Mouse (Mus musculus) ES-CJ7 (cell line): ENCODE results near the gene Smim6.

Experiments
- DNase-seq: peaks from one replicate; pipeline ENCODE4 v3.0.0; 2011; ENCODE audit warnings: low read depth, low spot score

The Smim6 gene

DNA sequence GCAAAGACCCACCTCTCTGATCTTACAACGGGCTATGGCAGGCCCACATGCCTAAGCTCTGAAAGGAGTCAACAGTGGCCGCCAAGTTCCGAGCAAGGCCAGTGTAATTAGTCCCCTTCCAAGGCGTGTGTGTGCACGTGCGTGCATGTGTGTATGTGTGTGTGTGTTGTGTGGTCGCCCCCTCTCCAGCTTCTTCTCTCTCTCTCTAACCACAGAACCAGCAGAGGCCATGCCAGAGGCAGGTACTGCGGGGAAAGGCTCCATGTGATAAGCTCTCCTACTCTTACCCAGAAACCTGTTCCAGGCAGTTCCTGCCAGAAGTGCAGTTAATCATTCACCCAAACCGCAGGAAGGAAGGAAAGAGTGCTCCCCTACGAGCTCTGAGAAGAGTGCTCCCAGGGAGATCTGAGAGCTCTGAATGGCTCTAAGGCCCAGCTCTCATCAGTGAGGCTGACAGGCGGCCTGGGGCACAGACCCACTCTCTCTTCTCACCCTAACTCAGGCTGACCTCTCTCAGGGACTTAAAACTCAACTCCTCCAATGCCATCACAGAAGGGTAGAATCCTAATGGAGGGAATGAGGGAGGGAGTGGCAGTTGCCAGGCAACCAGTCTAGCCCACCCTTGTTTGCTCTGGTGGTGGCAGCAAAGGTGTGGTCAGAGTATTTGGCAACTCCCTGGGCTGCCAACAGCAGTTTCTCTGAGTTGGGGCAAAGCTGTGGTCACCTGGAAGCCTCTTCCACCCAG, at the start of gene Smim6:
Gene Smim6, plus strand, starts transcription at position 386 of the 745 bp plus-strand sequence.
- no peak for DNase-seq

- DNase-seq, result no peak
Observed at GRCm38 (mm10) chr11:115863895-115864294, 47.9 kb upstream of the Smim6 start.

DNA sequence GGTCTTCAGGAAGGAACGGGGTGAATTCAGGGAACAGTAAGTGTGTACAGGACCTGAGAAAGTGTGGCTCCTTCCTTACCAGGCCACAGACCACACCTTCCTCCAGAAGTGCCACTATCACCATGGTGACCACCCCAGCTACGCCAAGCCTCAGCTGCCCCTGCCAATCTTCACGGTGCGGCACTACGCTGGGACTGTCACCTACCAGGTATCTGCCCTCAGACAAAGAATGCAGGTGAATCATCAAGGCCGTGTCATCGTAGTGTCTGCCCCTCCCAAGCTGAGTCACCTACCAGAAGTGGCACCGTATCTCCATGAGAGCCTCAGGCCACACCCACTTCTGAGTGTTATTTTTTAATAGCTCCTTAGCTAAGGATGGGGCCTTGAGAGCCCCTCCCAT, 42.4 kb upstream of the Smim6 start:
- no peak for DNase-seq

DNA sequence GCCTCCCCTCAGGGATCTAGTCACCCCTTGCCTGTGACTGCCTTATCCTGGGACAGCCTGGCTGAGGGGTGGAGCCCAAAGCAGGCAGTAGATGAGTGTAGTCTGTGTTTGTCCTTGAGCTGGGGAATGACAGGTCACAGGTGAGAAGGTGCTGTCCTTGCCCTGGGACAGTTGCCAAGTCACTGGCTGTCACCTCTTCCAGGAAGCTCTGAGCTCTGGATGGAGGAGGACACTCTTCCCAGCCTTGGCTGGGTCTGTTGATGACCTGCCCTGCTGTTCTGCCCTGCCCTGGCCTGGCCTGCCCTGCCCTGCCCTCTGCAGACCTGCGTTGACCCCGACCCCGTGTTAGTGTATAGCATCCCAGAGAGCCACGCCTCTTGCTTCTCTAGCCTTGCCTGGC, 39.4 kb upstream of the Smim6 start:
- DNase-seq, result no peak

GRCm38 (mm10) chr11:115875935-115876334, 35.9 kb upstream of the Smim6 start:
- no peak for DNase-seq

DNA sequence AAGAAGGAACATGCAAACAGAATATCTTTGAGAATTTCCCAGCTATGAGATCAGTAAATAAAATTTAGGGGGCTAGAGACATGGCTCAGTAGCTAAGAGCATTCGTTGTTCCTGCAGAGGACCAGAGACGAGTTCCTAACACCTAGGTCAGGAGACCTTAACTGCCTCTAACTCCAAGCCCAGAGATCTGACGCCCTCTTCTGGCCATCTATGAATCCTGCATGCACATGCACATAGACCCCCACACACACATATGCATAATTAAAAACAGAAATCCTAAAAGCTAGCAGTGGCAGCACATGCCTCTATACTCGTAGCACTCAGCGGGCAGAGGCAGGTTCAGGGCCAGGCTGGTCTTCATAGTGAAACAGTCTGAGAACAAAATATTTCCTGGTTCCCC, 35.4 kb upstream of the Smim6 start:
- peak; percentile 53 for DNase-seq

- no peak for DNase-seq
Observed at GRCm38 (mm10) chr11:115877174-115877755, 34.6 kb upstream of the Smim6 start.

DNA sequence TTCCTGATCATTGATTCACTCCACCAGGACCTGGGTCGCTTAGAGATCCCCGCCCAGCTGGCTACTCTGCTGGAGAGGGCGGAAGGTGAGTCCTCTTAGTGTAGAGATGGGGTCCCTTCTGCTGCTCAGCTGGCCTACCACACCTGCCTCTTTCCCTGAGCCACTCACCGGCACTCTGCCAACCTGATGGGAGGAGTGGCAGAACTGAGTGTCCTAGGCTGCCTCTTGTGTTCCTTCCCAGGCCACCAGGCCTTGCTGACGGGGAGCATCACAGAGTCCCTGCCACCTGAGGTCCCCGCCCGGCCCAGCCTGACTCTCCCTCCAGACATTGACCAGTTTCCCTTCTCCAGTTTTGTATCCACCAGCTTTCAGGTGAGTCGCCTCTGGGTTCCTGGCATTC, 33.7 kb upstream of the Smim6 start:
- no peak for DNase-seq

DNA sequence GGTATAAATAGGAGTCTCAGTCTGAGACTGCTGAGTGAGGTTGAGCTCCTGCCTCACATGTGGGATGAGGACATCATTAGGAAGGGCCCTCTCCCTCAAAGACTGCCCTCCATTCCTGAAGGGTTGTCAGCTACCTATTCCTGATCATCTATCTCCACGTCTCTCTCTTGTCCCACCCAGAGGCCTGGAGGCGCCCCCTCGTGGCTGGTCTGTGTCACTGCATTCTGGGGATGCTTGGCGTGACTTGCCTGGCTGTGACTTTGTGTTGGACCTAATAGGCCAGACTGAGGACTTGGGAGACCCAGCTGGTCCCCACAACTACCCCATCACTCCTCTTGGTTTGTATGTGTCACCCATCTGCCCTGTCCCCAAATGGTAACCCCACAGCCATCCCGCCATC, 30.8 kb upstream of the Smim6 start:
- peak; percentile 73 for DNase-seq

DNA sequence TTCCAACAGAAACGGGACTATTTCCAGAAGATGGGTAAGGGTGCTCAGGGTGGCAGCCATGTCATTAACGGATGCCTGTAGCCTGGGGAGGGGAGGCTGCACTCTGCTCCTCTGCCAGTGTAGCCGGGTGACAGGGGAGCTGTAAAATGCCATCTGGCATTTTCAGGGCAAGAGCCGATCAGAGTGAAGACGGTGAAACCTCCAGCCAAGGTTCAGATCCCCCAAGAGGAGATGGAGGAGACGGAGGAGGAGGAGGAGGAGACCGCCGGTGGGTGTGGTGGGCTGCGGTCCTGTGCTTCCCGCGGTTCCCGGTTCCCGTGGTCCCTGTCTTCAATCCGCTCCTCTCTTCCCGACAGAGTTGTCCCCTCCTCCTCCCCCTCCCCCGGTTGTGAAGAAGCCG, 28.6 kb upstream of the Smim6 start:
- no peak for DNase-seq

- peak; percentile 62 for DNase-seq
Observed at GRCm38 (mm10) chr11:115884361-115884760, 27.5 kb upstream of the Smim6 start.

GRCm38 (mm10) chr11:115885281-115885680, 26.5 kb upstream of the Smim6 start:
- DNase-seq, result peak; percentile 75

DNA sequence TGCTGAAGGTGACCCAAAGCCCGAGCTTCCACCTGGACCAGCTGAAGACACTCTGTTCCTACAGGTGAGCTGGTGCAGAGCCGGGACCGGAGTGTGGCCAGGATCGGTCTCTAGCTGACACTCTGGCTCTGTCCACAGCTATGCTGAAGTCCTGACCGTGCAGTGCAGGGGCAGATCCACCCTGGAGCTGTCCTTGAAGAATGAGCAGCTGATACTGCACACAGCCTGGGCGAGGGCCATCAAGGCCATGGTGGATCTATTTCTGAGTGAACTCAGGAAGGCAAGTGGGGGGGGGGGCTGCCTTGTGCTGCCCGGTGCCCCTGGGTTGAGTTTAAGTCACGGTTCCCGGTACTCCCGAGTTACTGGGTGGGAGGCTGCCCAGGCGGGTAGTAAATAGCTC, 25.4 kb upstream of the Smim6 start:
- no peak for DNase-seq

DNA sequence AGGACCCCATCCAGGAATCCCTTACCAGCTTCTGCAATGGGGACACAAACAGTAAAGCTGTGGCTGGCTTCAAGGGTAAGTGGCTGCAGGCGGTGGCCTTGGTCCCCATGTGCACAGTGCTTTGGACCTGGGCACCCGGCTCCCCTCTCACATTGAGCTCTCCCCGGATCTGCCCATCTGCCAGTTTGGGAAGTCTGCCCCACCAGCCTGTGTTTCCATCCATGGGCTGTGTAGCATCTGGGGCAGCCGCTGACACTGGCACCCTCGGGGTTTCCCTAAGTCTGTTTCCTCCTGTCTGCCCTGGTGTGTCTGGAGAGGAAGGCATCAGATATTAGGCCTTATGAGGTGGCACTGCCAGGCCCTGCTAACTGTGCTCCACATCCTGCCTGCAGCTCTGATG, 23.8 kb upstream of the Smim6 start:
- no peak for DNase-seq

DNA sequence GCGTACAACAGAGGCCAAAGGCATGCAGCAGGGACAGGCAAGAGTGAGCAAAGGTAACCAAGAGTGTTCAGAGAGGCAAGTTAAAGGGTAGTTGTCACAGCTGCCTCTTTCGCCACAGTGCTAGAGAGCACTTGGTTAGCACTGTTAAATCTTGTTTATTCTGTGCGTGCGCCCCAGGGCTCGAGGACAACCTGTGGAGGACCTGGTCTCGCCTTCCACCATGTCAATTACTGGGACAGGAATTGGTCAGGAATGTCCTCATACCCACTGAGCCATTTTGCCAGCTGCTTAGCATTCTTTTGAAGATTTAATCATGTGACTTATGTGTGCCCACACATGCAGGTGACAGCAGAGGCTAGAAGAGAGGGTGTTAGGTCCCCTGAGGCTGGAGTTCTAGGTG, 22.7 kb upstream of the Smim6 start:
- no peak for DNase-seq

DNA sequence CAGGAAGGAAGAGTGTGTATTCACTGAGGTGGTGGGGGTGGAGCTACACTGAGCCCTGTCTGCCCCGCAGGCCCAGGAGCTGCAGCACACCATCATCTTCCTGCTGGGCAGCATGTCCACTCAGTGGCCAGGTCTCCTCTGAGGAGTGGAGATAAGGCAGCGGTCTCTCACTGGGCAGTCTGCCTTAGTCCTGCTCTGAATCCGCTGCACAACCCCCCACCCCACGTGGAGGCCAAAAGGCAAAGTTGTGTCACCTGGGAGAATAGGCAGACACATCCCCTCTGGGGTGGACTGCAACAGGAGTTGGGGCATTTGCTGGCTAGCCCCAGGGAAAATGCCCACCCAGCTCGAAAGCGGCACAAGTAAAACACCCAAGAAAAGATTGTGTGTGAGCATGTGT, 19.6 kb upstream of the Smim6 start:
- no peak for DNase-seq

- DNase-seq, result no peak
Observed at GRCm38 (mm10) chr11:115893071-115893470, 18.7 kb upstream of the Smim6 start.

DNA sequence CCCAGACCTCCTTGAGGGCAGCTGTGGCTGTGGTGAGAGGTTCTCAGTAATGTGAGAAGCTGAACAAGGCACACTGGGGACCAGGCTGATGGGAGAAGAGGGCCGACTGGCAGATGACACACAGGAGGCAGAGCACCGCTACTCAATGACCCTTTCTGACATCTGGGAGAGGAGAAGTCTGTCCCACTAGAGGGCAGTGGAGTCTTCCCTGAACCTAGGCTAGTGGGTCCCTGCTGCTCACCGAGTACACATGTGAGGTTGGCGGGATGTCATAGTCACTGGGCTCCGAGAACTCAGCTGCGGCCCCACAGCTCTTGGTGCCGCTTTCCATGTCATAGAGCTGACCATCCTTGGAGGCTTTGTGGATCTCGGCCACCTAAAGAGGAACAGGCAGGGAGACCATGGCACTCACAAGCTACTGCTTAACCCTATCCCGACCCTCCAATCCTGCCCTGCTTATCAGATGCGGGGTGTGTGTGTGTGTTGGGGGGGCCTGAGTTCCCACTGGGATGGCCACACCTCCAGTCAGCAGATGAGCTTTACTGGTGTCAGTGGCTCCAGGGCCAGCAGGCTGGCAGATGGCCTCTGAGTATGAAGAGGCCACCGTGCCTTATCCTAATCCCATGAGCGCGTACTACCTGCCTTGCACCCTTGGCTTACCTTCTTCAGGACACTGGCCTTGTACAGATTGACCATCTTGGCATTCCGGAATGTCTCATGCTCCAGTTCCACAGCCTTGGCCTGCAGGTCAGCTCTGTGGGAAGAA, 16.9 kb upstream of the Smim6 start:
- DNase-seq, result peak; percentile 74

GRCm38 (mm10) chr11:115898446-115898845, 13.4 kb upstream of the Smim6 start:
- no peak for DNase-seq

DNA sequence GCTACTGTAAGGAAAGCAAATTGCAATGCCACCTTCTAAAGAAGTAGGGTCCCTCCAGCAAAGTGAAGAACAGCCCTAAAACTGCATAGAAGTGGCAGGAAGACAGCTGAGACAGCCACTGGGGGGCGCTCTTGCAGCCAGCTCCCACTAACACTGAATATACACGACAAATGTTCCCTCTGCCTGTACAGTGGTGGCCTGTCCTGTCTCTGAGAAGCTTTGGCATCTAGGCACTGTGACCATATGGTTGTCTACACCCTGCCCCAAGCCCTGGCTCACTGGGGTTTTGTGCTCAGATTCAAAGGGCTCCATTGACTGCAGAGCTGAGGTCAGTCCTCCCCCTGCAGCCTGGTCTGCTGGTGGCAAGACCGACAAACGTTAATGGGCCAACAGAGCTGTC, 12.9 kb upstream of the Smim6 start:
- peak; percentile 51 for DNase-seq

GRCm38 (mm10) chr11:115899486-115900266, 12.1 kb upstream of the Smim6 start, which contains the start of gene Smim5:
Smim5 (plus strand) TSS chr11:115899966.
- DNase-seq, result peak; percentile 80
